Mouse (Mus musculus) liver, postnatal 0 days (tissue): Measurements from ENCODE around the gene Smpd4.

Experiments used
- CTCF ChIP-seq: sonication (generic); IDR thresholded peaks from 2 replicates; pipeline ENCODE4 v1.5.1; 2016; ENCODE audit warnings: antibody characterized with exemption, low read depth
- EP300 ChIP-seq: IDR thresholded peaks from 2 replicates; pipeline ENCODE4 v1.6.1; 2016; ENCODE audit warnings: antibody characterized with exemption, low read depth, mild to moderate bottlenecking

- no peak for TF ChIP-seq CTCF
- TF ChIP-seq EP300 = no peak
Measured at GRCm38 (mm10) chr16:17590731-17591130, 28.4 kb upstream of the Smpd4 start.
